Mouse (Mus musculus): Measurements from ENCODE around the gene Atp2b1. TPM values are rescaled to one million over a fixed set of nuclear protein-coding genes. Genes with fewer than 3 reads are reported as not detected.

Atp2b1 gene
- polyA plus RNA-seq, 1 experiment: 5.4 TPM

- H3K4me1 ChIP-seq: peaks cover 19% of the 10 kb centered on the region
- TF ChIP-seq GATA1 (IDR thresholded peaks at IDR 0.05; ENCODE audit: borderline replicate concordance, low read length) (no peak), FLI1 (IDR thresholded peaks at IDR 0.05; ENCODE audit: low read length) (no peak)
- H3K27me3 ChIP-seq (replicated peaks): peaks cover 2% of the 10 kb centered on the region
- H3K4me3 ChIP-seq (replicated peaks): no peak overlapping the region
- no peaks in the 10 kb centered on the region for H3K9me3 ChIP-seq
- peaks cover 8% of the 10 kb centered on the region for H3K36me3 ChIP-seq (replicated peaks; ENCODE audit: low read length)
Measured at GRCm38 (mm10) chr10:98942999-98943398, 28.8 kb downstream of the Atp2b1 start.

- TF ChIP-seq GATA1 (IDR thresholded peaks at IDR 0.05; ENCODE audit: borderline replicate concordance, low read length) (no peak), FLI1 (IDR thresholded peaks at IDR 0.05; ENCODE audit: low read length) (no peak)
- H3K36me3 ChIP-seq (replicated peaks; ENCODE audit: low read length): peaks cover 4% of the 10 kb centered on the region
- no peaks in the 10 kb centered on the region for H3K9me3 ChIP-seq
- H3K27me3 ChIP-seq (replicated peaks): peaks cover 2% of the 10 kb centered on the region
- peaks cover 24% of the 10 kb centered on the region for H3K4me1 ChIP-seq
- H3K4me3 ChIP-seq (replicated peaks): no peak overlapping the region
Measured at GRCm38 (mm10) chr10:98943894-98944293, 29.7 kb downstream of the Atp2b1 start.

- TF ChIP-seq GATA1 (IDR thresholded peaks at IDR 0.05; ENCODE audit: borderline replicate concordance, low read length): no peak
- TF ChIP-seq FLI1 (IDR thresholded peaks at IDR 0.05; ENCODE audit: low read length): no peak
- H3K4me1 ChIP-seq: peaks cover 46% of the 10 kb centered on the region
- H3K27me3 ChIP-seq (replicated peaks): peaks cover 2% of the 10 kb centered on the region
- no peaks in the 10 kb centered on the region for H3K9me3 ChIP-seq
- no peaks in the 10 kb centered on the region for H3K36me3 ChIP-seq (replicated peaks; ENCODE audit: low read length)
- no peak overlapping the region for H3K4me3 ChIP-seq (replicated peaks)
Measured at GRCm38 (mm10) chr10:98946031-98946791, 32.0 kb downstream of the Atp2b1 start.

- Histone ChIP-seq H3K4me1 (peaks cover 48% of the 10 kb centered on the region), H3K4me3 (replicated peaks) (no peak overlapping the region), H3K27me3 (replicated peaks) (peaks cover 2% of the 10 kb centered on the region), H3K36me3 (replicated peaks; ENCODE audit: low read length) (no peaks in the 10 kb centered on the region), H3K9me3 (no peaks in the 10 kb centered on the region)
- no peak for TF ChIP-seq FLI1 (IDR thresholded peaks at IDR 0.05; ENCODE audit: low read length)
- no peak for TF ChIP-seq GATA1 (IDR thresholded peaks at IDR 0.05; ENCODE audit: borderline replicate concordance, low read length)
Measured at GRCm38 (mm10) chr10:98947206-98947605, 33.0 kb downstream of the Atp2b1 start.

- H3K27me3 ChIP-seq (replicated peaks): peaks cover 2% of the 10 kb centered on the region
- TF ChIP-seq FLI1 (IDR thresholded peaks at IDR 0.05; ENCODE audit: low read length) (no peak), GATA1 (IDR thresholded peaks at IDR 0.05; ENCODE audit: borderline replicate concordance, low read length) (no peak)
- H3K4me1 ChIP-seq: peaks cover 43% of the 10 kb centered on the region
- no peaks in the 10 kb centered on the region for H3K36me3 ChIP-seq (replicated peaks; ENCODE audit: low read length)
- H3K4me3 ChIP-seq (replicated peaks): no peak overlapping the region
- no peaks in the 10 kb centered on the region for H3K9me3 ChIP-seq
Measured at GRCm38 (mm10) chr10:98948096-98948495, 33.9 kb downstream of the Atp2b1 start.

- Histone ChIP-seq H3K4me1 (peaks cover 49% of the 10 kb centered on the region), H3K27me3 (replicated peaks) (no peaks in the 10 kb centered on the region), H3K4me3 (replicated peaks) (no peak overlapping the region), H3K36me3 (replicated peaks; ENCODE audit: low read length) (no peaks in the 10 kb centered on the region), H3K9me3 (no peaks in the 10 kb centered on the region)
- TF ChIP-seq FLI1 (IDR thresholded peaks at IDR 0.05; ENCODE audit: low read length): no peak
- no peak for TF ChIP-seq GATA1 (IDR thresholded peaks at IDR 0.05; ENCODE audit: borderline replicate concordance, low read length)
Measured at GRCm38 (mm10) chr10:98949750-98950149, 35.5 kb downstream of the Atp2b1 start.

GRCm38 (mm10) chr10:98951286-98952270, 37.4 kb downstream of the Atp2b1 start:
- Histone ChIP-seq H3K4me1 (peaks cover 49% of the 10 kb centered on the region), H3K36me3 (replicated peaks; ENCODE audit: low read length) (no peaks in the 10 kb centered on the region), H3K4me3 (replicated peaks) (no peak overlapping the region), H3K9me3 (no peaks in the 10 kb centered on the region), H3K27me3 (replicated peaks) (no peaks in the 10 kb centered on the region)
- TF ChIP-seq GATA1 (IDR thresholded peaks at IDR 0.05; ENCODE audit: borderline replicate concordance, low read length) (no peak), FLI1 (IDR thresholded peaks at IDR 0.05; ENCODE audit: low read length) (no peak)

- TF ChIP-seq GATA1 (IDR thresholded peaks at IDR 0.05; ENCODE audit: borderline replicate concordance, low read length): no peak
- TF ChIP-seq FLI1 (IDR thresholded peaks at IDR 0.05; ENCODE audit: low read length): no peak
- Histone ChIP-seq H3K36me3 (replicated peaks; ENCODE audit: low read length) (no peaks in the 10 kb centered on the region), H3K9me3 (0 out of 2 replicates have a peak, but pooled peaks cover 3% of the 10 kb centered on the region), H3K4me1 (peaks cover 34% of the 10 kb centered on the region), H3K27me3 (replicated peaks) (no peaks in the 10 kb centered on the region), H3K4me3 (replicated peaks) (no peak overlapping the region)
Measured at GRCm38 (mm10) chr10:98954230-98954993, 40.2 kb downstream of the Atp2b1 start.

- no peak for TF ChIP-seq GATA1 (IDR thresholded peaks at IDR 0.05; ENCODE audit: borderline replicate concordance, low read length)
- TF ChIP-seq FLI1 (IDR thresholded peaks at IDR 0.05; ENCODE audit: low read length): no peak
- Histone ChIP-seq H3K4me3 (replicated peaks) (no peak overlapping the region), H3K27me3 (replicated peaks) (no peaks in the 10 kb centered on the region), H3K4me1 (peaks cover 18% of the 10 kb centered on the region), H3K9me3 (peaks cover 5% of the 10 kb centered on the region), H3K36me3 (replicated peaks; ENCODE audit: low read length) (peaks cover 2% of the 10 kb centered on the region)
Measured at GRCm38 (mm10) chr10:98956124-98956523, 41.9 kb downstream of the Atp2b1 start.
